Mouse (Mus musculus): ENCODE results near the gene Gm21860. TPM values are rescaled to one million over a fixed set of nuclear protein-coding genes. Genes with fewer than 3 reads are reported as not detected.
"Not testable (repeated sequence)": the region's sequence is repeated elsewhere in the genome, so short reads cannot be mapped to it uniquely, and the experiment has no call there.

The Gm21860 gene
- polyA plus RNA-seq, 1 experiment from 2014 or later, result not detected

DNA sequence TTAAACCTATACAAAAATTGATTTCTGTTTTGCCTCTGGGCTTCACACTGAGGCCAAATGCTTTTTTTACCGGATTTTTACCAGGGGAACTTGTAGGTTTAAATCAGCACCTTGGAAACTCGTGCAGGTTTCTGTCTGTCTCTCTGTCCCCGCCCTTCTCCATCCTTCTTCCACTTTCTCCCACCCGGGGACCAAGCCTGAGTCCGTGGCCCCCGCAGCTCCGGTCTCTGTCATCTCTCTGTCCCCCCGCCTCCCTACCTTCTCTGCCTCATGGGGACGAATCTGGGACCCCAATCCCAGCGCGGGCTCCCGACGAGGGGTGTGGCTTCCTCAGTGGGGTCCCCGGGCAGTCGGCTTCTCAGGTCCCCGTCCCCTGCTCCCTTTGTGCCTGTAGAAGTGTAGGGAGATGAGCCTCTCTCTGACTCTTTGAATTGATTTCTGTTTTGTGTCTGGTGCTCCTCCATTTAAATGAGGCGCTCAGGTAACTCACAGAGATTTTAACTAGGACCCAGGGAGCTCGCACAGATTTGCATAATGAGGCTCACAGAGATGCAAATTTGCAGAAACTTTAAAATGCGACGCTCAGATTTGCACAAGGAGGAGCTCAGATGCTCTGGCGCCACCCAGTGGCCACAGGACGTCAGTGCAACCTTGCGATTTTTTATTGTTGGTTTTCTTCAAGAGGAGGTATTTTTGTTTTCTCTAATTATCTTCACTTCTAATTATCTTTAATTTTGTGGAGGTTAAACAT, 28.7 kb downstream of the Gm21860 start:
- not testable (repeated sequence) for ATAC-seq (replicated peaks; ENCODE audit: extremely low read depth, insufficient read depth, low FRiP score); H3K27me3 ChIP-seq (ENCODE audit: control insufficient read depth, insufficient read depth, low read length); H3K4me3 ChIP-seq (ENCODE audit: low read length); H3K4me2 ChIP-seq (ENCODE audit: low read depth, low read length); H3K36me3 ChIP-seq (ENCODE audit: control insufficient read depth, insufficient read depth); H3K9ac ChIP-seq (ENCODE audit: low read length); H3K27ac ChIP-seq (ENCODE audit: low read length); H3K4me1 ChIP-seq (ENCODE audit: control insufficient read depth, insufficient read depth, low read length); H3K9me3 ChIP-seq (replicated peaks; ENCODE audit: control insufficient read depth, low read length)
- WGBS, result 72% methylated on average over 22 of the region's 23 CpGs

DNA sequence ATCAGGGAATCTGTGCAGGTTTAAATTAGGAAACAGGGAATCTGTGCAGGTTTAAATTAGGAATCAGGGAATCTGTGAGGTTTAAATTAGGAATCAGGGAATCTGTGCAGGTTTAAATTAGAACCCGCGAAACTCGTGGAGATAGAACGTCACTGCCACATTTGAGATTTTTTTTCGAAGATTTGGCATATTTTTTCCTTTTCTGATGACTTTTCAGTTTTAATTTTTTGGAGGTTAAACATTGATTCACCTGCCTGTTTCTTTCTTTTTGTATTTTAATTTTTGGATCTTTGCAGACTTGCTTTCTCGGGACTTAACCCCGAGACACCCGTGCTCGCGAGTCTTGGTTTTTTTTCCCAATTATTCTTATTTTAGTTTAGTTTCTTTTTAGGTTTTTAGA, 29.5 kb downstream of the Gm21860 start:
- H3K4me3 ChIP-seq (ENCODE audit: low read length); H3K27me3 ChIP-seq (ENCODE audit: control insufficient read depth, insufficient read depth, low read length); H3K27ac ChIP-seq (ENCODE audit: low read length); H3K4me1 ChIP-seq (ENCODE audit: control insufficient read depth, insufficient read depth, low read length); H3K4me2 ChIP-seq (ENCODE audit: low read depth, low read length); H3K9me3 ChIP-seq (replicated peaks; ENCODE audit: control insufficient read depth, low read length); H3K9ac ChIP-seq (ENCODE audit: low read length); ATAC-seq (replicated peaks; ENCODE audit: extremely low read depth, insufficient read depth, low FRiP score); H3K36me3 ChIP-seq (ENCODE audit: control insufficient read depth, insufficient read depth): not testable (repeated sequence)
- WGBS, result 84% methylated on average over 10 of the region's 10 CpGs

DNA sequence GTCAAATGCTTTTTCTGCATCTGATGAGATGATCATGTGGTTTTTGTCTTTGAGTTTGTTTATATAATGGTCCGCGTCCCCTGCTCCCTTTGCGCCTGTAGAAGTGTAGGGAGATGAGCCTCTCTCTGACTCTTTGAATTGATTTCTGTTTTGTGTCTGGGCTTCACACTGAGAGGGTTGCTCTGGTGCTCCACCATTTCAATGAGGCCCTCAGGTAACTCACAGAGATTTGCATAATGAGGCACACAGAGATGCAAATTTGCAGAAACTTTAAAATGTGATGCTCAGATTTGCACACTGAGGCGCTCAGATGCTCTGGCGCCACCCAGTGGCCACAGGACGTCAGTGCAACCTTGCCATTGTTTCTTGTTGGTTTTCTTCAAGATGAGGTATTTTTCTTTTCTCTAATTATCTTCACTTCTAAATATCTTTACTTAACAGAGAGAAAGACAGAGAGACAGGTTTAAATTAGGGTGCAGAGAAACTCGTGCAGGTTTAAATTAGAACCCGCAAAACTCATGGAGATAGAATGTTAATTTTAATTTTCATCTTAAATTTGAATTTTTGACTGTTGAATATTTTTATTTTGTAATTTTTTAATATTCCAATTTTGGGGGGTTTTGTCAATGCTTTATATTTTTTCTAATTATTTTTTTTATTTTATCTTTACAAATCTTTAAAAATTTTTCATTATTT, 30.5 kb downstream of the Gm21860 start:
- not testable (repeated sequence) for H3K9ac ChIP-seq (ENCODE audit: low read length); H3K27me3 ChIP-seq (ENCODE audit: control insufficient read depth, insufficient read depth, low read length); H3K9me3 ChIP-seq (replicated peaks; ENCODE audit: control insufficient read depth, low read length); H3K4me2 ChIP-seq (ENCODE audit: low read depth, low read length); H3K36me3 ChIP-seq (ENCODE audit: control insufficient read depth, insufficient read depth); H3K4me1 ChIP-seq (ENCODE audit: control insufficient read depth, insufficient read depth, low read length); H3K4me3 ChIP-seq (ENCODE audit: low read length); H3K27ac ChIP-seq (ENCODE audit: low read length)
- WGBS, result 51% methylated on average over 8 of the region's 8 CpGs
- ATAC-seq (replicated peaks; ENCODE audit: extremely low read depth, insufficient read depth, low FRiP score), result peak; percentile 72

DNA sequence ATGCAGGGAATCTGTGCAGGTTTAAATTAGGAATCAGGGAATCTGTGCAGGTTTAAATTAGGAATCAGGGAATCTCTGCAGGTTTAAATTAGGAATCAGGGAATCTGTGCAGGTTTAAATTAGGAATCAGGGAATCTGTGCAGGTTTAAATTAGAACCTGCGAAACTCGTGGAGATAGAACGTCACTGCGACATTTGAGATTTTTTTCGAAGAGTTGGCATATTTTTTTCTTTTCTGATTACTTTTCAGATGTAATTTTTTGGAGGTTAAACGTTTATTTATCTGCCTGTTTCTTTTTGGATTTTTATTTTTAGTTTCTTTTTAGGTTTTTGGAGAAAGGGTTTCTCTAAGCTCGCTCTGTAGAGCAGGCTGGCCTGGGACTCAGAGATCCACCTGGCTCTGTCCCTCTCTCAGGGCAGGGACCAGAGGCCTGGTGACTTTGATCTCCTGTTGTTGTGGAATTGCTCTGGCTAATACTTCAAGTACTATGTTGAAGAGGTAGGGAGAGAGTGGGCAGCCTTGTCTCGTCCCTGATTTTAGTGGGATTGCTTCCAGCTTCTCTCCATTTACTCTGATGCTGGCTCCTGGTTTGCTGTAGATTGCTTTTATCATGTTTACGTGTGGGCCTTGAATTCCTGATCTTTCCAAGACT, 31.2 kb downstream of the Gm21860 start:
- not testable (repeated sequence) for H3K4me1 ChIP-seq (ENCODE audit: control insufficient read depth, insufficient read depth, low read length); H3K27me3 ChIP-seq (ENCODE audit: control insufficient read depth, insufficient read depth, low read length); H3K9me3 ChIP-seq (replicated peaks; ENCODE audit: control insufficient read depth, low read length); H3K4me3 ChIP-seq (ENCODE audit: low read length); H3K36me3 ChIP-seq (ENCODE audit: control insufficient read depth, insufficient read depth); H3K4me2 ChIP-seq (ENCODE audit: low read depth, low read length); H3K27ac ChIP-seq (ENCODE audit: low read length); H3K9ac ChIP-seq (ENCODE audit: low read length)
- 67% methylated on average over 9 of the region's 9 CpGs for WGBS
- peak; percentile 52; the same call in 1 of the 2 replicates for ATAC-seq (replicated peaks; ENCODE audit: extremely low read depth, insufficient read depth, low FRiP score)

- not testable (repeated sequence) for H3K9ac ChIP-seq (ENCODE audit: low read length); H3K36me3 ChIP-seq (ENCODE audit: control insufficient read depth, insufficient read depth); H3K9me3 ChIP-seq (replicated peaks; ENCODE audit: control insufficient read depth, low read length); H3K27me3 ChIP-seq (ENCODE audit: control insufficient read depth, insufficient read depth, low read length); H3K27ac ChIP-seq (ENCODE audit: low read length); H3K4me1 ChIP-seq (ENCODE audit: control insufficient read depth, insufficient read depth, low read length); ATAC-seq (replicated peaks; ENCODE audit: extremely low read depth, insufficient read depth, low FRiP score); H3K4me3 ChIP-seq (ENCODE audit: low read length); H3K4me2 ChIP-seq (ENCODE audit: low read depth, low read length)
- WGBS, result 31% methylated on average over 5 of the region's 5 CpGs
These were observed 34.1 kb downstream of the Gm21860 start for GRCm38 (mm10) chrY:90720505-90720904.

- not testable (repeated sequence) for H3K4me3 ChIP-seq (ENCODE audit: low read length); H3K36me3 ChIP-seq (ENCODE audit: control insufficient read depth, insufficient read depth); H3K27me3 ChIP-seq (ENCODE audit: control insufficient read depth, insufficient read depth, low read length); H3K9ac ChIP-seq (ENCODE audit: low read length); H3K27ac ChIP-seq (ENCODE audit: low read length); ATAC-seq (replicated peaks; ENCODE audit: extremely low read depth, insufficient read depth, low FRiP score); H3K4me1 ChIP-seq (ENCODE audit: control insufficient read depth, insufficient read depth, low read length); H3K4me2 ChIP-seq (ENCODE audit: low read depth, low read length); H3K9me3 ChIP-seq (replicated peaks; ENCODE audit: control insufficient read depth, low read length)
- 73% methylated on average over 13 of the region's 13 CpGs for WGBS
These were observed 35.0 kb downstream of the Gm21860 start for GRCm38 (mm10) chrY:90719403-90720232.

GRCm38 (mm10) chrY:90718583-90719402, 35.8 kb downstream of the Gm21860 start:
- peak; percentile 76 for ATAC-seq (replicated peaks; ENCODE audit: extremely low read depth, insufficient read depth, low FRiP score)
- H3K4me1 ChIP-seq (ENCODE audit: control insufficient read depth, insufficient read depth, low read length); H3K4me3 ChIP-seq (ENCODE audit: low read length); H3K36me3 ChIP-seq (ENCODE audit: control insufficient read depth, insufficient read depth); H3K27ac ChIP-seq (ENCODE audit: low read length); H3K4me2 ChIP-seq (ENCODE audit: low read depth, low read length); H3K9me3 ChIP-seq (replicated peaks; ENCODE audit: control insufficient read depth, low read length); H3K27me3 ChIP-seq (ENCODE audit: control insufficient read depth, insufficient read depth, low read length); H3K9ac ChIP-seq (ENCODE audit: low read length): not testable (repeated sequence)
- WGBS, result 73% methylated on average over 19 of the region's 22 CpGs

GRCm38 (mm10) chrY:90718021-90718420, 36.6 kb downstream of the Gm21860 start:
- H3K9me3 ChIP-seq (replicated peaks; ENCODE audit: control insufficient read depth, low read length); H3K4me1 ChIP-seq (ENCODE audit: control insufficient read depth, insufficient read depth, low read length); H3K4me2 ChIP-seq (ENCODE audit: low read depth, low read length); H3K9ac ChIP-seq (ENCODE audit: low read length); H3K27me3 ChIP-seq (ENCODE audit: control insufficient read depth, insufficient read depth, low read length); H3K27ac ChIP-seq (ENCODE audit: low read length); H3K36me3 ChIP-seq (ENCODE audit: control insufficient read depth, insufficient read depth); ATAC-seq (replicated peaks; ENCODE audit: extremely low read depth, insufficient read depth, low FRiP score); H3K4me3 ChIP-seq (ENCODE audit: low read length): not testable (repeated sequence)
- 81% methylated on average over 9 of the region's 9 CpGs for WGBS

All from heart, embryonic 16.5 days (tissue).